Mouse (Mus musculus): Measurements from ENCODE around the gene Ezr. TPM values are rescaled to one million over a fixed set of nuclear protein-coding genes. Genes with fewer than 3 reads are reported as not detected.

The Ezr gene
- polyA plus RNA-seq, 1 experiment from 2014 or later, result 55.6 TPM

DNA sequence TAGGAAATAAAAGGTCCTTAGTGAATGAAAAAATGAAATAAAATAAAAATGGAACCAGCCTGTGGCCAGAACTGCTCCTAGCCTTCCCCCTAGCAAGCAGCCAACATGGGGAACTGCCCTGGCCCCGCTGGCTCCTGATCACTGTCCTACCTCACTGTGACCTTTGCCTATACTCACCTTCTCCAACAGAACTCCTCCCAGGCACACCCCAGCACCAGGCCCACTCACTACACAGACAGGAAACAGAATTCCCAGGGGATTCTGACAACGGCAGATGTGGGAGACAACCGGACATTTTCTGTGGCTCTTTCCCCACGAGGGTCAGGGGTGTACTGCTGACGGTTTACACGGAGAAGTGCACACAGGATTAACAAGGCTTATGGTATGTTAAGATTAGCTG, 5.5 kb downstream of the Ezr start:
- Histone ChIP-seq H3K4me2 (no peak overlapping the region), H3K4me1 (replicated peaks) (peaks cover 84% of the 10 kb centered on the region), H3K27ac (no peak overlapping the region; the same call in 1 of the 2 replicates), H3K9ac (no peak overlapping the region), H3K27me3 (no peaks in the 10 kb centered on the region), H3K36me3 (peaks cover 14% of the 10 kb centered on the region), H3K4me3 (replicated peaks) (no peak overlapping the region), H3K9me3 (replicated peaks) (no peaks in the 10 kb centered on the region)
- DNase-seq (no peak), ATAC-seq (ENCODE audit: low read depth) (no peak)
- WGBS (ENCODE audit: insufficient replicate concordance), result 75% methylated on average over 6 of the region's 6 CpGs

DNA sequence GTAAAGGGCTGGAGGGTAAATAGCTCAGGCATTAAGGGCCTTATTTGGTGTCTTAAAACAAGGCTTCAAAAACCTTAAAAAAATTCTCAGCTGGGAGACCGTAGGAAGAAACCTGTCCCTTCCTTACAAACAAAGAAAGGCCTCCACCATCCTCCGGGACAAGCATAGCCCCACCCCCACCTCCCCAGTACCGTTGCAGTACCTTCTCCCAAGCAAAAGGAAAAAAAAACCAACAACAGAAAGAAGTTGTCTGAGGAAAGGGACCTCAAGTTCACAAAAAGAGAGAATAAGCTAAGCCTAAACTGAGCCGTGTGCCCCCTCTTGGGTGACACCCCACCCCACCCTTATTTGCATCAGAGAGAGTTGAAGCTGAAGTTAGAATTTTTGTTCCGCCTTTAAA, 6.0 kb downstream of the Ezr start:
- H3K4me2 ChIP-seq, result no peak overlapping the region
- H3K9ac ChIP-seq, result no peak overlapping the region
- no peaks in the 10 kb centered on the region for H3K27me3 ChIP-seq
- H3K9me3 ChIP-seq (replicated peaks), result no peaks in the 10 kb centered on the region
- DNase-seq, result no peak
- H3K4me1 ChIP-seq (replicated peaks), result peaks cover 88% of the 10 kb centered on the region
- no peak overlapping the region for H3K4me3 ChIP-seq (replicated peaks)
- no peak for ATAC-seq (ENCODE audit: low read depth)
- WGBS (ENCODE audit: insufficient replicate concordance), result 69% methylated on average over 5 of the region's 5 CpGs
- peaks cover 18% of the 10 kb centered on the region for H3K36me3 ChIP-seq
- no peak overlapping the region for H3K27ac ChIP-seq

DNA sequence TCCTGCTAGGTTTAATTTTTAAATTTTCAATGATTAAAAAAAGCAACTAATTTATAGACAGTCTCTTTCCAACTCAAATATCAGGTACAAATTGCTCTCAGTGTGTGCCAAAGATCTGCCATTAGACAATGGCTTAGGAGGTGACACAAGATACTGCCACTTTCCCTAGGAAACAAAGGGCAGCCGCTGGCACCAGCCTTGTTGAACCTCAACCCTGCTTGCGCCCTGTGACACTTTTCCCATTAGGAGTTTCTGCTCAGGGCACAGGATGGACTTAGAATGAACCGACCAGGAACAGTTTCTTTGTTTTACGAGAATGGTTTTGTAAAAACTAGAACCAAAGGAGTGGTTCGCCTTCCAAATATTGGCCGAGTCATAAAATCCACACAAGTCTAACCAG, 6.5 kb downstream of the Ezr start:
- H3K4me2 ChIP-seq, result no peak overlapping the region
- ATAC-seq (ENCODE audit: low read depth) (no peak), DNase-seq (no peak)
- no peak overlapping the region for H3K4me3 ChIP-seq (replicated peaks)
- 82% methylated on average over 6 of the region's 6 CpGs for WGBS (ENCODE audit: insufficient replicate concordance)
- no peak overlapping the region for H3K9ac ChIP-seq
- no peaks in the 10 kb centered on the region for H3K27me3 ChIP-seq
- no peaks in the 10 kb centered on the region for H3K9me3 ChIP-seq (replicated peaks)
- peaks cover 22% of the 10 kb centered on the region for H3K36me3 ChIP-seq
- peaks cover 85% of the 10 kb centered on the region for H3K4me1 ChIP-seq (replicated peaks)
- H3K27ac ChIP-seq, result no peak overlapping the region

DNA sequence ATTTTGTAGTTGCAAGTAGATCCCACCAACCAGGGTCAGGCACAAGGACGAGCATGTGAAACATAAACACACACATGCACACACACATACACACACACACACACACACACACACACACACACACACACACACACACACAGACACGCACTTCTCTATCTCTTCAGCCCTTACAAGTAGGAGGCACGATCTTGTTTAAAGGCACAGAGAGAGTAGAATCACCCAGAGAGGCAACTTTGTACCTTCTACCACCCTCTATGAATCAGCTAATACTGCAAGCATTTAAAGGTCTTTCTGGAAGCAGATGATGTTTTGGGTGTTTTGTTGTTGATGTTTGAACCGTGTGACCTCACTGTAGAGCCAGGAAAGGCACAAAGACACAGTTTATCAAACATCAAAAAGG, 6.9 kb downstream of the Ezr start:
- Histone ChIP-seq H3K9ac (no peak overlapping the region), H3K9me3 (replicated peaks) (no peaks in the 10 kb centered on the region), H3K4me1 (replicated peaks) (peaks cover 80% of the 10 kb centered on the region), H3K27ac (no peak overlapping the region), H3K4me3 (replicated peaks) (no peak overlapping the region), H3K36me3 (peaks cover 23% of the 10 kb centered on the region), H3K4me2 (no peak overlapping the region), H3K27me3 (no peaks in the 10 kb centered on the region)
- WGBS (ENCODE audit: insufficient replicate concordance), result 63% methylated on average over 4 of the region's 4 CpGs
- DNase-seq (no peak), ATAC-seq (ENCODE audit: low read depth) (no peak)

DNA sequence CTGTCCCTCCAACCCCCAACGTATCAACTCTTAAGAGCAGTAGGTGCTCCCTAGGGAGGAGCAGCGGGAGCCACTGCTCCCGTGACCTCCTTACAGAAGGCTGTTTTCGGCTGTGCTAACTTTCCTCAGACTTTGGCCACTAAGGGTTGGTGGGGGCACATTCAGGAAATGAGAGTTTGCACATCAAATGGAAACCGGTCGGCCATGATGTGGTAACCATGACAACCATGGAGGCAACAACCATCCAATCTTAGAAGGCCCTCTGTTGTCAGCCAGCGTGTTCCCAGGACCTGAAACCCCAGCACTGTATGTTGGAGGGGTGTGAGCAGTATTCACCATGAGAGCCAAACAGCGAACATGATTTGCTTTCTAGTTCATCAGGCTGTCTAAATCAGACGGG, 7.4 kb downstream of the Ezr start:
- H3K9ac ChIP-seq, result no peak overlapping the region
- H3K36me3 ChIP-seq, result peaks cover 23% of the 10 kb centered on the region
- no peak overlapping the region for H3K4me3 ChIP-seq (replicated peaks)
- no peak overlapping the region for H3K4me2 ChIP-seq
- H3K4me1 ChIP-seq (replicated peaks), result peaks cover 76% of the 10 kb centered on the region
- DNase-seq, result no peak
- H3K27me3 ChIP-seq, result no peaks in the 10 kb centered on the region
- no peak overlapping the region for H3K27ac ChIP-seq
- 77% methylated on average over 9 of the region's 9 CpGs for WGBS (ENCODE audit: insufficient replicate concordance)
- no peaks in the 10 kb centered on the region for H3K9me3 ChIP-seq (replicated peaks)
- no peak for ATAC-seq (ENCODE audit: low read depth)

DNA sequence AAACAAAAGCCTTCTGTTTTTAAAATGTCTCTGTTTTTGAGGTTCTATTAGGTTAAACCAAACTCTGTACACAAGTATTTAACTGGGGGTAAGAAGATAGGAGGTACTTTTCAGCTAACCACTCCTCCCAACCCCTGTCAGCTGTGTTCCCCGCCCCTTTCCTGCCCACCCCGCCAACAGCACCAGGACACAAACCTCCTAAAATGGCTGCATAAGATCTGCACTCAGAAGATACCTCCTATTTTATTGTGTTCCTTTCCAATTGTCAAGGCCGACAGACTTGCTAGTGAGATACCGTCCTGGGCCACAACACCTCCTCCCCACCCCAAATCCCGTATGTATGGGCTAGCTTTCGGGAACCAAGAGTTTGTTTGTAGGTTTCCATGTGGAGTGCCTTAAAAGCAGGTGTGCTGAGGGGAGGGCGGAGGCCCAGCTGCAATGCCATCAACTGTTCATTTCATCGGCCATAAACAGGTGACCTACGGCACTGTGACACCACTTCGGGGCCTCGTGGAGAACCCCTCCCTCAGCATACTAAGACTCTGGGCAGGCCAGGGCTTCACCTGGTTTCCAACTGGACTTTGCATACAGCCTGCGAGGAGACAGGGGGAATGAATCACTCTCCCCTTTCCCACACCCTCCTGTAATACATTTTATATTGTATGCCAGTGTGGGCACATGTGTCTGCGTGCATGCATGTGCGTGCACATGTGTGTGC, 9.2 kb downstream of the Ezr start:
- 61% methylated on average over 14 of the region's 14 CpGs for WGBS (ENCODE audit: insufficient replicate concordance)
- peaks cover 23% of the 10 kb centered on the region for H3K36me3 ChIP-seq
- H3K27me3 ChIP-seq, result no peaks in the 10 kb centered on the region
- H3K9ac ChIP-seq, result no peak overlapping the region
- no peak overlapping the region for H3K4me2 ChIP-seq
- no peaks in the 10 kb centered on the region for H3K9me3 ChIP-seq (replicated peaks)
- H3K4me3 ChIP-seq (replicated peaks), result no peak overlapping the region
- peak; percentile 40 for DNase-seq
- no peak for ATAC-seq (ENCODE audit: low read depth)
- no peak overlapping the region for H3K27ac ChIP-seq
- peaks cover 76% of the 10 kb centered on the region for H3K4me1 ChIP-seq (replicated peaks)

DNA sequence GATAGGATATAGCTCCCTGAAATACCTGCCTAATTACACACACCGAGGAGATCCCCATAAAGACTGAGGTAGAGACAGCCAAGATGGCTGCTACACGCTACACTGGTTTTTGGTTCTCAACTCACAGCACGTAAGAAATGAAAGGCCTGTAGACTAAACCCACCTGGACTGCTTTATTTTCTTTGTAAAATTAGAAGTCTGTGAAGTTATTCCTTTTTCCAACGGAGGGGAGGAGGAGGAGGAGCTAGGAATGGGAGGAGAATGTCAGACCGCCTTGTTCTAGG, 10.2 kb downstream of the Ezr start:
- H3K4me1 ChIP-seq (replicated peaks), result peaks cover 78% of the 10 kb centered on the region
- DNase-seq (no peak), ATAC-seq (ENCODE audit: low read depth) (no peak)
- no peak overlapping the region for H3K9ac ChIP-seq
- 79% methylated on average over 5 of the region's 5 CpGs for WGBS (ENCODE audit: insufficient replicate concordance)
- H3K36me3 ChIP-seq, result peaks cover 23% of the 10 kb centered on the region
- no peak overlapping the region for H3K4me2 ChIP-seq
- H3K4me3 ChIP-seq (replicated peaks), result no peak overlapping the region
- H3K27ac ChIP-seq, result 0 out of 2 replicates have a peak overlapping the region, but pooled peaks have one; percentile 16
- H3K27me3 ChIP-seq, result no peaks in the 10 kb centered on the region
- H3K9me3 ChIP-seq (replicated peaks), result no peaks in the 10 kb centered on the region

DNA sequence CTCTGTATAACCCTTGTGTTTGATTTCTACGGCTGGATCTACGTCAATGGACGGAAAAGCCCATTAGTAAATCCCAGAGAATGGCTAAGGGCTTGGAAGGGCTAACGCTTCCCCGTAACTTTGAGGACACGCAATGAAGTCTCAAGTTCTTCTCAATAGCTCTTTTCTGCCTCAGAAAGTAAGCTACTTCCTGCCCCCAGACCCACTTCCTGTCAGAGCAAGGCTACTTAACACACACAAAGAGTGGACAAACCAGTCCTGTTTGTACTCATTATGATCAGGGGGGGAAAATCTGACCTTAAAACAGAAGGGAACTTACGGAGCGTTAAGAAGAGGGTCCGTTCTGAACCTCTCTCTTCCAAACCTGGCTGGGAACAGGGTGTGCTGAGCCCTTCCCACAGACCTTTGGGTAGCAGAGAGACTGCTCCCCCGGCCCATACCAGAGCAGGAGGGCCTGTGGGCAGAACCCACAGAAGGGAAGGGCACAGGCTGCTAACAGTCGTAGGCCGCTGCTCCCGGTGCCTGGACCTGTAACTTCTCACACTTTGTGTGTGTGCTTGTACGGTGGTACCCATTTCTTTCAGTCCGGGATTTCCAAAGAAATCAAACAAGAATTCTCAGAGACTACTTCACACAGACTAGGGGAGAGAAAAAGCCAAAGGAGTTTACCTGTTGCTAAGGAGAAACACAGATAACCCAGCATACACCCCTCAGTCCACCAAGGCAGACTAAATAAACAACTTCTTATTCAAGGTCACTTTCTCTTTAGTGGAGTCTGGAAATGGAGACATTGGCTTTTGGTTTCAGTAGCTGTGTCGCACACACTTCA, 10.7 kb downstream of the Ezr start:
- Histone ChIP-seq H3K27ac (peak overlapping the region; percentile 16; the same call in 1 of the 2 replicates), H3K9ac (no peak overlapping the region), H3K4me2 (no peak overlapping the region), H3K27me3 (no peaks in the 10 kb centered on the region), H3K4me1 (replicated peaks) (peaks cover 78% of the 10 kb centered on the region), H3K9me3 (replicated peaks) (no peaks in the 10 kb centered on the region), H3K36me3 (peaks cover 23% of the 10 kb centered on the region), H3K4me3 (replicated peaks) (no peak overlapping the region)
- ATAC-seq (ENCODE audit: low read depth) (no peak), DNase-seq (no peak)
- 71% methylated on average over 16 of the region's 16 CpGs for WGBS (ENCODE audit: insufficient replicate concordance)

DNA sequence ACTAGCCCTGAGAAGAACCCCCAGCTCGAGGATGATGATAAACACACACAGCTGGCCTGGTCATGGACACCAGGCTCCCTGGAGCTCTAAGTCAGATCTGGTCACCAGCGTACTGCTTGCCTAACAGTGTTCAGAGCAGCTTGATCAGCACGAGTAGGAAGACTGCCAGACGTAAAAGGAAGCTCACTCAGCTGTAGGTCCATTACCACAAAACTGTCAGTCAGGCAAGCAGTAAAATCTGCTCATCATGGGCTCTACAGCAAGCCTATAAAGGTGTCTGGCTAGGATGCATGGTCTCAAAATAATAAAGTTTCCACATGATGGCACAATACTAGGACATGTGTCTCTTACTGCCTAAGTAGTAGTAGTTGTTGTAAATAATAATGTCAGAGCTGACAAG, 13.0 kb downstream of the Ezr start:
- no peak overlapping the region for H3K4me2 ChIP-seq
- no peaks in the 10 kb centered on the region for H3K27me3 ChIP-seq
- ATAC-seq (ENCODE audit: low read depth), result no peak
- 29% methylated on average over 4 of the region's 4 CpGs for WGBS (ENCODE audit: insufficient replicate concordance)
- no peak overlapping the region for H3K9ac ChIP-seq
- DNase-seq, result no peak
- H3K27ac ChIP-seq, result no peak overlapping the region
- H3K4me1 ChIP-seq (replicated peaks), result peaks cover 85% of the 10 kb centered on the region
- peaks cover 20% of the 10 kb centered on the region for H3K36me3 ChIP-seq
- H3K9me3 ChIP-seq (replicated peaks), result no peaks in the 10 kb centered on the region
- H3K4me3 ChIP-seq (replicated peaks), result no peak overlapping the region

DNA sequence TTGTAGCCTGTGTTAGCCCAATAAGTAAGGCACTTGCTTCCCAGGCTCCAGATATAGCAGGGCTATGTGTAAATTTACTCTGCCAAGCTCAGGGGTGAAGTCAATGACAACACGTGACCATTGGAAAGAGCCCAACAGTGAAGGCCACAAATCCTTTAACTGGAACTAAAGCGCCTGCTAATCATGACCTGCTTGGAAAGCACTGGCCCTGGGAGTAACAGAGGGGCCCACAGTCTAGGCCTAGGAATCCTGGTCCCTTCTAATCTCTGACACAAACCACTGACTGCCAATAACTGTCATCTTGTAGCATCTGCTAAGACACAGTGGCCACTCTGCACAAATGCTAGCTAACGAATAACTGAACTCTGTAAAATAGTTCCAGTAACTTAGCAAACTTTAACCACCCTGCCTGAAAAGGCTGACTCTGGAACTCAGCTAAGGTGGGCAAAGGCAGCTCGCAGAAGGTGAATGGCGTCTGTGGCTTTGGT, 14.2 kb downstream of the Ezr start:
- Histone ChIP-seq H3K9ac (no peak overlapping the region), H3K27me3 (no peaks in the 10 kb centered on the region), H3K9me3 (replicated peaks) (no peaks in the 10 kb centered on the region), H3K36me3 (0 out of 2 replicates have a peak, but pooled peaks cover 10% of the 10 kb centered on the region), H3K4me1 (replicated peaks) (peaks cover 85% of the 10 kb centered on the region), H3K4me3 (replicated peaks) (no peak overlapping the region), H3K4me2 (no peak overlapping the region), H3K27ac (peak overlapping the region; percentile 56; the same call in 1 of the 2 replicates)
- WGBS (ENCODE audit: insufficient replicate concordance), result 53% methylated on average over 5 of the region's 5 CpGs
- ATAC-seq (ENCODE audit: low read depth) (0 out of 2 replicates have a peak, but pooled peaks have one; percentile 12), DNase-seq (no peak)

DNA sequence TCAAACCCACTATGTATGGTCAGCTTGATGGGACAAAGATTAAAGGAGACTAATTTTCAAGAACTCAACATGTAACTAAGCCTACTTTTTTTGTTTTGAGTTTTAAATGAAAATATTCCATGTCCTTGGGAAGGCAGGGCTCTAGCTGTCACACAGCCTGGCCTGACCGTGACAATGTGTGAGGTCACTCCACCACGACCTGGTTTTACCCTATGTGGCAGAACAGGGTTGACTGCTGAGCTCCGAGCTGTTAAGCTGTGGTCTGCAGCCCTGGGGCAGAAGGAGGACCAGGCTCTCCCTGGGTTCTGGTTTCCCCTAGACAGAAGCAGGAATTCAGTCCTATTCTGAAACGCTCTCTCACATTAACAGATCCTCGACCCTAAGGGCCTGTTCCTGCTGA, 14.8 kb downstream of the Ezr start:
- no peaks in the 10 kb centered on the region for H3K9me3 ChIP-seq (replicated peaks)
- H3K36me3 ChIP-seq, result 0 out of 2 replicates have a peak, but pooled peaks cover 10% of the 10 kb centered on the region
- H3K27ac ChIP-seq, result peak overlapping the region; percentile 31; the same call in 1 of the 2 replicates
- H3K9ac ChIP-seq, result no peak overlapping the region
- no peak overlapping the region for H3K4me3 ChIP-seq (replicated peaks)
- DNase-seq (no peak), ATAC-seq (ENCODE audit: low read depth) (no peak)
- H3K4me1 ChIP-seq (replicated peaks), result peaks cover 87% of the 10 kb centered on the region
- no peak overlapping the region for H3K4me2 ChIP-seq
- H3K27me3 ChIP-seq, result no peaks in the 10 kb centered on the region
- WGBS (ENCODE audit: insufficient replicate concordance), result 55% methylated on average over 5 of the region's 5 CpGs

Data from liver, embryonic 13.5 days (tissue).